Comparison of ENCODE assay signal across 19 mouse cellular contexts in the genomic region with DNA sequence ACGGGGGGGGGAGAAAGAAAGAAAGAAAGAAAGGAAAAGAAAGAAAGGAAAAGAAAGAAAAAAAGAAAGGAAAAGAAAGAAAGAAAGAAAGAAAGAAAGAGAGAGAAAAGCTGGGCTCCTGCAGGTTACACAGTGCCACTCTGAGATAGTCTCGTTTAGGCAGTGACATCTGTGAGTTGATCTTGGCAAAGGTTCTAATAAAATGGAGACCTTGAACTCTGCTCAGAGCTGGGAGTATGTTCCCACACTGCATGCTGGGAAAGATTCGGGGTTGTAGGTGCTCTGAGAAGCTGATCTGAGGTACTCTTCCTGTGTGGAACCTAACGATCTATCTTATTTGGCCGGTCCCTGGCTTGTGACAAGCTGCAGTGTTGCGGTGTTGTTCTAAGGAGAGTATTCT. TPM values are rescaled to one million over a fixed set of nuclear protein-coding genes. Genes with fewer than 3 reads are reported as not detected.
"Had no signal": no experiment of that assay in that cellular context is flagged by ENCODE, and none has a peak within 500 bp of the region (broad histone marks: within the 10 kb centered on the region; RNA-seq: fewer than 3 reads in every experiment).

No protein-coding gene starts in this region.

- H3K36me3 ChIP-seq: midbrain, embryonic 10.5 days; midbrain, embryonic 12.5 days; neural tube, embryonic 13.5 days had no signal

- H3K4me2 ChIP-seq: lung, embryonic 14.5 days; midbrain, embryonic 12.5 days; neural tube, embryonic 13.5 days; neural tube, embryonic 15.5 days had no signal

- ATAC-seq: midbrain, embryonic 16.5 days had no signal

- H3K4me1 ChIP-seq: midbrain, embryonic 12.5 days had no signal

- H3K9me3 ChIP-seq: midbrain, embryonic 10.5 days; midbrain, embryonic 12.5 days; neural tube, embryonic 13.5 days; neural tube, embryonic 15.5 days had no signal

- H3K27me3 ChIP-seq: neural tube, embryonic 15.5 days had no signal

- H3K4me3 ChIP-seq: midbrain, embryonic 10.5 days; midbrain, embryonic 12.5 days; myocyte; neural tube, embryonic 13.5 days; neural tube, embryonic 15.5 days had no signal

- H3K9ac ChIP-seq: lung, embryonic 14.5 days; midbrain, embryonic 12.5 days; neural tube, embryonic 13.5 days; neural tube, embryonic 15.5 days had no signal

- H3K27ac ChIP-seq: midbrain, embryonic 10.5 days; midbrain, embryonic 12.5 days; neural tube, embryonic 13.5 days; neural tube, embryonic 15.5 days had no signal

- DNase-seq: lung, embryonic 14.5 days; lung, postnatal 10 days; lung, postnatal 4 days; midbrain, embryonic 14.5 days; retina, postnatal 1 day; right cerebral cortex, adult 18-20 months; right cerebral cortex, postnatal 25 days; right cerebral cortex, postnatal 4 days; spleen, adult 18-20 months; thymus, adult 18-20 months; thymus, postnatal 14 days; thymus, postnatal 36 days had no signal

RNA-seq across cellular contexts. Expression of gene Adamts17, which starts 7.0 kb away (rescaled TPM):
- total RNA-seq: megakaryocyte-erythroid progenitor cell, adult 5-6 weeks had no signal
